Mouse (Mus musculus) splenic B cell, adult 2 months (primary cell): ENCODE measurements around the gene Limd2.

Source experiments
- DNase-seq: peaks from one replicate; pipeline ENCODE4 v3.0.0-alpha.2; 2011; ENCODE audit warnings: low read depth, low spot score
- H3K27me3 ChIP-seq: 2 replicates; pipeline ENCODE4 v1.6.1; 2012; ENCODE audit warnings: mild to moderate bottlenecking, low read length, moderate library complexity, mixed read lengths; ENCODE audit not compliant: control insufficient read depth, poor library complexity, insufficient read depth, severe bottlenecking
- H3K36me3 ChIP-seq: 2 replicates; pipeline ENCODE4 v1.6.1; 2012; ENCODE audit warnings: mild to moderate bottlenecking, low read length, moderate library complexity, mixed read lengths; ENCODE audit not compliant: control insufficient read depth, poor library complexity, insufficient read depth, severe bottlenecking

The Limd2 gene

DNA sequence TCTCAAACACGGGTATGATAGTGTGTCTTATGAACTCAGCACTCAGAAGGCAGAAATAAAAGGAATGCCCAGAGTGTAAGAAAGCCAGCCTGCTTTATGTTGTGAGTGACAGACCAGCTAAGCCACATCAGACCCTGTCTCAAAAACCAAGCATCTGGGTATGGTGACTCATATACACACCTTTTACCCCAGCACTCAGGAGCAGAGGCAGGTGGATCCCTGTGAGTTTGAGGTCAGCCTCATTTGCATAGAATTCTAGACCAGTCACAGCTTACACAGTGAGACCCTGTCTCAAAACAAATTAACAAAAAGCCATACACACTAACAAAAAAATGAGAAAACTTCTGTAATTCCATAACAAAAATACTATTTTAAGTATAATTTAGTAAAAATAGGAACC lies 34.8 kb downstream of the Limd2 start:
- DNase-seq: peak; percentile 22
- Histone ChIP-seq H3K36me3 (peaks cover 7% of the 10 kb centered on the region), H3K27me3 (no peaks in the 10 kb centered on the region)

DNA sequence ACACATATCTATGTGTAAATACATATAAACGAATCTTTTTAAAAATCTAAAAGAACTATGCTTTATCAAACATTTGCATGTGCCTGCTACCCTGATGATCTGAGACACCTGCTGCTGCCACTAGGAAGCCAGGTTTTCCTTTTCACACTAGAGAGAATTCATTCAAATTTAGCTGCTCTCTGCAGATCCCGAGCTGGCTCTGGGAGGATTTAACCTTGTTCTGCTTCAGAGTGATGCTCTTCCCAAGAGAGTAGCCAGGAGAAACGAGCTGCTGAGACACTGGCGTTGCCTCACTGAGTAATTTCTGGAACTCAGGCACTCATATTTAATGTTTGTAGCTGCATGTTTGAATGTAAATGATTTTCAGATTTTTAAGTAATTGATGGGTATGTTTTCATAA lies 35.9 kb downstream of the Limd2 start:
- H3K27me3 ChIP-seq: no peaks in the 10 kb centered on the region
- H3K36me3 ChIP-seq: peaks cover 7% of the 10 kb centered on the region
- DNase-seq: no peak

DNA sequence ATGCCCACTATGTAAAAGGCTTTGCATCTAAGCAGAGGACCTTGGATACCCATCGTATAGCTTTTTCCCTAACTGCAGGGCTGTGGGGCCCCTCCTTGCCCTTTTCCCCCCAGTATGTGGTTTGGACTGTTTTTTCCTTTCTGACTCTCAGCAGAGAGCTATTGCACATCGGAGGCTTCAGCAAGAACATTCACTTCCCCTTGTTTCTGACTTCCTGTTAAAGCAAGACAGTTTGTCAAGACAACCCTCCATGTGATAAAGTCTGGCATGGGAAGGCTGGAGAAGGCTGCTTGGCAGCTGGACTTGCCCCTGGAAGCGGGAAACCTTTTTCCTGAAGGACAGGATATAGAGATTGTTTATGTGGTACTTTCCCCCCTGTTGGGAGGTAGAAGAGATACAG lies 37.9 kb downstream of the Limd2 start:
- DNase-seq: peak; percentile 54
- H3K27me3 ChIP-seq: no peaks in the 10 kb centered on the region
- peaks cover 7% of the 10 kb centered on the region for H3K36me3 ChIP-seq

DNA sequence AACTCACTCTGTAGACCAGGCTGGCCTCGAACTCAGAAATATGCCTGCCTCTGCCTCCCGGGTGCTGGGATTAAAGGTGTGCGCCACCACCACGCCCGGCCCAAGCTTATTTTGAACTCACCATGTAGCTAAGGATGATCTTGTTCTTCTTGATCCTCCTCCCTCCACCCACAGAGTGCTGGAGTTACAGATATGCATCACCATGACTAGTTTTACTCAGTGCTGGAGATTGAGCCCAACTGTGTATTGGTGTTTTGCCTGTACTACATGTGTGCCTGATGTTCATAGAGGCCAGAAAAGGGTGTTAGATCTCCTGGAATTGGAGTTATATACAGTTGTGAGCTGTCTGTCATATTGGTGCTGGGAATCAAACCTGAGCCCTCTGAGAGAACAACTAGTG lies 38.4 kb downstream of the Limd2 start:
- H3K36me3 ChIP-seq: peaks cover 7% of the 10 kb centered on the region
- no peaks in the 10 kb centered on the region for H3K27me3 ChIP-seq
- DNase-seq: no peak

DNA sequence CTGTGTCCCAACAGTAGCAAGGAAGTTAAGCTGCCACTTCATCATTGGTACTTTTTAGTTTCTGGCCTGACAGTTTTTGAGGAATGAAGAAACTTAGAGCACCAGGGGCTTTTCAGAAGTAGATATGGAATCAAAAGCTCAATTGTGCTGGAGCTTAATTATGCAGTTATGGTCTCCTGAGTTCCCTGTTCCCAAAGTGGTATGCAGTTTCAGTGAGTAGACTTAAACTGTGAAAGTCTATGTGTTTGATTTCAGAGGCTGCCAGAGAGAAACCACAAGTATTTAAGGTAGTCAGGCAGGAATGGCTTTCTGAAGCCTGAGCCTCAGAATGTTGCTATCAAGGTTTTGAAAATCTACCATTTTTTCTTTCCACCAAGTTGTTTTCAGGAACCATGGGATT lies 49.0 kb downstream of the Limd2 start:
- Histone ChIP-seq H3K36me3 (peaks cover 6% of the 10 kb centered on the region), H3K27me3 (no peaks in the 10 kb centered on the region)
- no peak for DNase-seq
